12 mouse cellular contexts compared by ENCODE assay signal in genomic region chr7:84055961-84056629, GRCm38 (mm10). TPM values are rescaled to one million over a fixed set of nuclear protein-coding genes. Genes with fewer than 3 reads are reported as not detected.
DNase-seq lines count a peak whose midpoint lies in the region; ATAC-seq and TF ChIP-seq lines count a peak whose summit lies in the region.
"Had no signal": no experiment of that assay in that cellular context is flagged by ENCODE, and none has a peak within 500 bp of the region (broad histone marks: within the 10 kb centered on the region; RNA-seq: fewer than 3 reads in every experiment).

No protein-coding gene starts in this region.

- TF ChIP-seq CTCF in lung, adult 2 months (IDR thresholded peaks at IDR 0.05; ENCODE audit: insufficient read depth, low read length), result no peak
- TF ChIP-seq CTCF in stomach, postnatal 0 days (IDR thresholded peaks at IDR 0.05; ENCODE audit: low read depth), result no peak

- H3K4me1 ChIP-seq in lung, adult 2 months (ENCODE audit: control insufficient read depth, insufficient read depth, low read length), result no peaks in the 10 kb centered on the region
- H3K4me1 ChIP-seq in stomach, postnatal 0 days (replicated peaks; ENCODE audit: control insufficient read depth, insufficient read depth), result no peaks in the 10 kb centered on the region
- H3K4me1 ChIP-seq in forebrain, embryonic 10.5 days, result no peaks in the 10 kb centered on the region
- H3K4me1 ChIP-seq: heart, embryonic 13.5 days; midbrain, embryonic 10.5 days had no signal

- H3K9me3 ChIP-seq in stomach, postnatal 0 days (ENCODE audit: control insufficient read depth, low read length), result no peaks in the 10 kb centered on the region
- no peaks in the 10 kb centered on the region for H3K9me3 ChIP-seq in forebrain, embryonic 10.5 days
- H3K9me3 ChIP-seq: embryonic facial prominence, embryonic 13.5 days; heart, embryonic 13.5 days; midbrain, embryonic 10.5 days had no signal

- 59% methylated on average over 7 of the region's 7 CpGs for WGBS in lung, adult 2 months
- 44% methylated on average over 7 of the region's 7 CpGs for WGBS in stomach, postnatal 0 days
- WGBS in forebrain, embryonic 10.5 days, result 86% methylated on average over 7 of the region's 7 CpGs

- no peaks in the 10 kb centered on the region for H3K27me3 ChIP-seq in stomach, postnatal 0 days (ENCODE audit: control insufficient read depth, insufficient read depth, low read length)
- no peaks in the 10 kb centered on the region for H3K27me3 ChIP-seq in forebrain, embryonic 10.5 days (ENCODE audit: poor library complexity, severe bottlenecking)
- H3K27me3 ChIP-seq: embryonic facial prominence, embryonic 13.5 days; heart, embryonic 13.5 days had no signal

- peak; percentile 62 to 71 for DNase-seq in cerebellum, postnatal 14 days
- no peak for DNase-seq in cerebellum, adult 9-10 months
- DNase-seq in lung, postnatal 10 days, result peak; percentile 53
- DNase-seq in lung, adult 2 months, result no peak
- DNase-seq in kidney, postnatal 36 days, result peak; percentile 75 to 87
- peak; percentile 55 for DNase-seq in stomach, postnatal 0 days (ENCODE audit: low spot score)
- no peak for DNase-seq in forebrain, embryonic 10.5 days (ENCODE audit: extremely low spot score, low spot score)
- DNase-seq: layer of hippocampus, postnatal 36 days had no signal

- no peak overlapping the region for H3K9ac ChIP-seq in stomach, postnatal 0 days (ENCODE audit: low read length)
- H3K9ac ChIP-seq: embryonic facial prominence, embryonic 13.5 days; heart, embryonic 13.5 days had no signal

- no peak overlapping the region for H3K4me3 ChIP-seq in lung, adult 2 months (replicated peaks; ENCODE audit: extremely low read depth, low read depth, low read length)
- H3K4me3 ChIP-seq in stomach, postnatal 0 days (ENCODE audit: low read depth, low read length), result no peak overlapping the region
- no peak overlapping the region for H3K4me3 ChIP-seq in forebrain, embryonic 10.5 days
- H3K4me3 ChIP-seq: embryonic facial prominence, embryonic 13.5 days; heart, embryonic 13.5 days; midbrain, embryonic 10.5 days had no signal

- H3K27ac ChIP-seq in stomach, postnatal 0 days (replicated peaks), result peak overlapping the region; percentile 24; the same call in 1 of the 2 replicates
- H3K27ac ChIP-seq in forebrain, embryonic 10.5 days, result no peak overlapping the region
- H3K27ac ChIP-seq: embryonic facial prominence, embryonic 13.5 days; heart, embryonic 13.5 days; midbrain, embryonic 10.5 days had no signal

- TF ChIP-seq EP300 in stomach, postnatal 0 days (optimal IDR thresholded peaks at IDR 0.05), result no peak

- peak; percentile 56; the same call in 1 of the 2 replicates for ATAC-seq in stomach, postnatal 0 days (ENCODE audit: low FRiP score, low TSS enrichment)
- ATAC-seq in megakaryocyte, adult 5-6 weeks (ENCODE audit: poor library complexity, severe bottlenecking), result no peak

- no peak for TF ChIP-seq POLR2A in lung, adult 2 months (IDR thresholded peaks at IDR 0.05; ENCODE audit: borderline replicate concordance, extremely low read depth, low read depth, low read length)

- H3K4me2 ChIP-seq in stomach, postnatal 0 days (replicated peaks; ENCODE audit: low read depth), result no peak overlapping the region
- H3K4me2 ChIP-seq: embryonic facial prominence, embryonic 13.5 days; heart, embryonic 13.5 days had no signal

- H3K36me3 ChIP-seq in stomach, postnatal 0 days (ENCODE audit: control insufficient read depth, insufficient read depth, low read length), result no peaks in the 10 kb centered on the region
- no peaks in the 10 kb centered on the region for H3K36me3 ChIP-seq in forebrain, embryonic 10.5 days (replicated peaks)
- H3K36me3 ChIP-seq: embryonic facial prominence, embryonic 13.5 days; heart, embryonic 13.5 days; midbrain, embryonic 10.5 days had no signal

RNA-seq across cellular contexts. Expression of gene Cemip, which starts 30.2 kb away (rescaled TPM):
- 0.33 and 0.65 TPM in 2 replicates for polyA plus RNA-seq in lung, adult 2 months (2012; rRNA removed)
- 0.40 and 0.45 TPM in 2 replicates for polyA plus RNA-seq in stomach, postnatal 0 days (2015; fragmentation: Nextera tagmentation; extraction: Ambion mirVana)
- 0.02 TPM in 1 of 2 replicates, not detected in the other for total RNA-seq in megakaryocyte, adult 5-6 weeks (2015)
- total RNA-seq in megakaryocyte, adult 5-6 weeks (2017), result 0.08 TPM in 1 of 2 replicates, not detected in the other
- 0.12 and 0.14 TPM in 2 replicates for polyA plus RNA-seq in forebrain, embryonic 10.5 days (2016; fragmentation: Nextera tagmentation; extraction: Ambion mirVana)

Comparison
In these comparisons a context has a peak if more than half of its experiments do, and no peak if none do; other contexts are left out.
1. DNase-seq: peak in cerebellum, postnatal 14 days (2 of 2), lung, postnatal 10 days (single experiment), kidney, postnatal 36 days (2 of 2) and stomach, postnatal 0 days (single experiment); none in cerebellum, adult 9-10 months (single experiment), lung, adult 2 months (single experiment) and forebrain, embryonic 10.5 days (single experiment).